Mouse (Mus musculus): Measurements from ENCODE around the gene Nckipsd. TPM values are rescaled to one million over a fixed set of nuclear protein-coding genes. Genes with fewer than 3 reads are reported as not detected.

Gene Nckipsd
- polyA plus RNA-seq, 1 experiment, result 34.1 TPM

- no peak for TF ChIP-seq POLR2A (IDR thresholded peaks at IDR 0.05; ENCODE audit: borderline replicate concordance, extremely low read depth, low read depth, low read length)
- no peak for TF ChIP-seq CTCF (IDR thresholded peaks at IDR 0.05; ENCODE audit: insufficient read depth, low read length)
- DNase-seq, result peak; percentile 42
- 60% methylated on average over 4 of the region's 4 CpGs for WGBS
- Histone ChIP-seq H3K4me3 (replicated peaks; ENCODE audit: extremely low read depth, low read depth, low read length) (peak overlapping the region; percentile 23), H3K4me1 (ENCODE audit: control insufficient read depth, insufficient read depth, low read length) (peaks cover 20% of the 10 kb centered on the region)
Observed at GRCm38 (mm10) chr9:108796351-108796981, 11.7 kb upstream of the Nckipsd start.

GRCm38 (mm10) chr9:108797477-108797876 is 10.7 kb upstream of the Nckipsd start:
- TF ChIP-seq CTCF (IDR thresholded peaks at IDR 0.05; ENCODE audit: insufficient read depth, low read length), result no peak
- TF ChIP-seq POLR2A (IDR thresholded peaks at IDR 0.05; ENCODE audit: borderline replicate concordance, extremely low read depth, low read depth, low read length), result no peak
- Histone ChIP-seq H3K4me3 (replicated peaks; ENCODE audit: extremely low read depth, low read depth, low read length) (no peak overlapping the region), H3K4me1 (ENCODE audit: control insufficient read depth, insufficient read depth, low read length) (peaks cover 17% of the 10 kb centered on the region)
- DNase-seq, result no peak
- WGBS, result 71% methylated on average over 7 of the region's 7 CpGs

GRCm38 (mm10) chr9:108798508-108799075 is 9.6 kb upstream of the Nckipsd start:
- Histone ChIP-seq H3K4me1 (ENCODE audit: control insufficient read depth, insufficient read depth, low read length) (peaks cover 10% of the 10 kb centered on the region), H3K4me3 (replicated peaks; ENCODE audit: extremely low read depth, low read depth, low read length) (no peak overlapping the region)
- WGBS, result 55% methylated on average over 5 of the region's 5 CpGs
- DNase-seq, result no peak
- TF ChIP-seq CTCF (IDR thresholded peaks at IDR 0.05; ENCODE audit: insufficient read depth, low read length) (no peak), POLR2A (IDR thresholded peaks at IDR 0.05; ENCODE audit: borderline replicate concordance, extremely low read depth, low read depth, low read length) (no peak)

- DNase-seq, result no peak
- TF ChIP-seq POLR2A (IDR thresholded peaks at IDR 0.05; ENCODE audit: borderline replicate concordance, extremely low read depth, low read depth, low read length), result no peak
- TF ChIP-seq CTCF (IDR thresholded peaks at IDR 0.05; ENCODE audit: insufficient read depth, low read length), result no peak
- 69% methylated on average over 3 of the region's 3 CpGs for WGBS
- peaks cover 10% of the 10 kb centered on the region for H3K4me1 ChIP-seq (ENCODE audit: control insufficient read depth, insufficient read depth, low read length)
- no peak overlapping the region for H3K4me3 ChIP-seq (replicated peaks; ENCODE audit: extremely low read depth, low read depth, low read length)
Observed at GRCm38 (mm10) chr9:108799564-108799963, 8.6 kb upstream of the Nckipsd start.

GRCm38 (mm10) chr9:108805768-108806167 is 2.4 kb upstream of the Nckipsd start:
- no peak for DNase-seq
- Histone ChIP-seq H3K4me3 (replicated peaks; ENCODE audit: extremely low read depth, low read depth, low read length) (no peak overlapping the region), H3K4me1 (ENCODE audit: control insufficient read depth, insufficient read depth, low read length) (peaks cover 9% of the 10 kb centered on the region)
- TF ChIP-seq POLR2A (IDR thresholded peaks at IDR 0.05; ENCODE audit: borderline replicate concordance, extremely low read depth, low read depth, low read length) (no peak), CTCF (IDR thresholded peaks at IDR 0.05; ENCODE audit: insufficient read depth, low read length) (no peak)
- WGBS, result 87% methylated on average over 8 of the region's 8 CpGs

- TF ChIP-seq POLR2A (IDR thresholded peaks at IDR 0.05; ENCODE audit: borderline replicate concordance, extremely low read depth, low read depth, low read length), result no peak
- no peak for TF ChIP-seq CTCF (IDR thresholded peaks at IDR 0.05; ENCODE audit: insufficient read depth, low read length)
- Histone ChIP-seq H3K4me3 (replicated peaks; ENCODE audit: extremely low read depth, low read depth, low read length) (no peak overlapping the region), H3K4me1 (ENCODE audit: control insufficient read depth, insufficient read depth, low read length) (peaks cover 9% of the 10 kb centered on the region)
- no peak for DNase-seq
Observed at GRCm38 (mm10) chr9:108806379-108806778, 1.8 kb upstream of the Nckipsd start.

- Histone ChIP-seq H3K4me1 (ENCODE audit: control insufficient read depth, insufficient read depth, low read length) (peaks cover 9% of the 10 kb centered on the region), H3K4me3 (replicated peaks; ENCODE audit: extremely low read depth, low read depth, low read length) (no peak overlapping the region)
- no peak for TF ChIP-seq CTCF (IDR thresholded peaks at IDR 0.05; ENCODE audit: insufficient read depth, low read length)
- TF ChIP-seq POLR2A (IDR thresholded peaks at IDR 0.05; ENCODE audit: borderline replicate concordance, extremely low read depth, low read depth, low read length), result no peak
- no peak for DNase-seq
- WGBS, result 73% methylated on average over 1 of the region's 1 CpGs
Observed at GRCm38 (mm10) chr9:108806831-108807230, 1.3 kb upstream of the Nckipsd start.

GRCm38 (mm10) chr9:108807674-108808073 is 494 bp upstream of the Nckipsd start:
- H3K4me3 ChIP-seq (replicated peaks; ENCODE audit: extremely low read depth, low read depth, low read length), result no peak overlapping the region

GRCm38 (mm10) chr9:108809188-108809587 is 1.0 kb downstream of the Nckipsd start:
- DNase-seq, result no peak
- 30% methylated on average over 5 of the region's 5 CpGs for WGBS
- H3K4me1 ChIP-seq (ENCODE audit: control insufficient read depth, insufficient read depth, low read length), result peaks cover 9% of the 10 kb centered on the region
- H3K4me3 ChIP-seq (replicated peaks; ENCODE audit: extremely low read depth, low read depth, low read length), result peak overlapping the region; percentile 95
- TF ChIP-seq POLR2A (IDR thresholded peaks at IDR 0.05; ENCODE audit: borderline replicate concordance, extremely low read depth, low read depth, low read length) (no peak), CTCF (IDR thresholded peaks at IDR 0.05; ENCODE audit: insufficient read depth, low read length) (no peak)

More at GRCm38 (mm10) chr9:108807674-108808073, 494 bp upstream of the Nckipsd start:
- WGBS, result 54% methylated on average over 5 of the region's 5 CpGs
- H3K4me1 ChIP-seq (ENCODE audit: control insufficient read depth, insufficient read depth, low read length), result peaks cover 9% of the 10 kb centered on the region
- TF ChIP-seq CTCF (IDR thresholded peaks at IDR 0.05; ENCODE audit: insufficient read depth, low read length) (0 out of 2 replicates have a peak, but pooled peaks have one; percentile 2), POLR2A (IDR thresholded peaks at IDR 0.05; ENCODE audit: borderline replicate concordance, extremely low read depth, low read depth, low read length) (no peak)
- no peak for DNase-seq

GRCm38 (mm10) chr9:108809723-108810122 is 1.6 kb downstream of the Nckipsd start:
- WGBS, result 45% methylated on average over 6 of the region's 6 CpGs
- no peak for TF ChIP-seq CTCF (IDR thresholded peaks at IDR 0.05; ENCODE audit: insufficient read depth, low read length)
- no peak for TF ChIP-seq POLR2A (IDR thresholded peaks at IDR 0.05; ENCODE audit: borderline replicate concordance, extremely low read depth, low read depth, low read length)
- H3K4me1 ChIP-seq (ENCODE audit: control insufficient read depth, insufficient read depth, low read length), result peaks cover 9% of the 10 kb centered on the region
- H3K4me3 ChIP-seq (replicated peaks; ENCODE audit: extremely low read depth, low read depth, low read length), result no peak overlapping the region
- no peak for DNase-seq

Measured in lung, adult 2 months (tissue).